Mouse (Mus musculus) brain, embryonic 14.5 days (tissue): Measurements from ENCODE around the gene Mrpl4.

Experiments used
- CTCF ChIP-seq: fragments of 200-500 bp; IDR thresholded peaks from 2 replicates; pipeline ENCODE4 v1.5.1; 2012; ENCODE audit warnings: inconsistent platforms, mild to moderate bottlenecking, moderate library complexity, borderline replicate concordance; ENCODE audit not compliant: insufficient read depth, insufficient read length; ENCODE audit errors: extremely low read depth
- POLR2A ChIP-seq: fragments of 200-500 bp; IDR thresholded peaks from 2 replicates; pipeline ENCODE4 v1.6.1; 2012; ENCODE audit warnings: mild to moderate bottlenecking, inconsistent platforms, borderline replicate concordance; ENCODE audit not compliant: poor library complexity, insufficient read depth, insufficient read length, severe bottlenecking; ENCODE audit errors: extremely low read depth

GRCm38 (mm10) chr9:21035586-21035985 lies 33.0 kb downstream of the Mrpl4 start:
- TF ChIP-seq POLR2A (no peak), CTCF (no peak)
